Mouse (Mus musculus) brain, embryonic 18.5 days (tissue): ENCODE measurements around the gene Dimt1.
"Not testable (repeated sequence)": the region's sequence is repeated elsewhere in the genome, so short reads cannot be mapped to it uniquely, and the experiment has no call there.

Experiments used
- DNase-seq: peaks from one replicate; pipeline ENCODE4 v3.0.0-alpha.2; 2012; ENCODE audit warnings: low read depth, low spot score

Gene Dimt1

DNA sequence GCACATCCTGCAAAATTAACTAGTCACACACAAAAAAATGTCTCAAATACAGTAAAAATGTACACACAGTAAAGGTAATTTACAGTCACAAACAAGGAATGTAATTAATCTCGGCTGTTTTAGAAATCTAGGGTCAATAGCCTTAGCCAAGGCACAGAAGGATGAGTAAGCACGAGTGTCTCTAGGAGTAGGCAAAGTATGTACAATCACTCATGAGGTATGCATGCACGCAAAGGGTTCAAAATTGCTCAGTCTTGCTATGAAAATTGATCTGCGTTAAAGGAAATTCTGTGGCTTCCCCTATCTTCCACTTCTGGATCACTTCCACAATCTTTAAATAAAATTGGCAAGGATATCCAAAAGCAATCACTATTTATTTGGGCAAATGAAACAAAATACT lies 14.6 kb downstream of the Dimt1 start:
- DNase-seq, result no peak

- no peak for DNase-seq
Observed at GRCm38 (mm10) chr13:106996891-106997290, 50.0 kb downstream of the Dimt1 start.

- not testable (repeated sequence) for DNase-seq
Observed at GRCm38 (mm10) chr13:106997557-106997956, 50.6 kb downstream of the Dimt1 start.

DNA sequence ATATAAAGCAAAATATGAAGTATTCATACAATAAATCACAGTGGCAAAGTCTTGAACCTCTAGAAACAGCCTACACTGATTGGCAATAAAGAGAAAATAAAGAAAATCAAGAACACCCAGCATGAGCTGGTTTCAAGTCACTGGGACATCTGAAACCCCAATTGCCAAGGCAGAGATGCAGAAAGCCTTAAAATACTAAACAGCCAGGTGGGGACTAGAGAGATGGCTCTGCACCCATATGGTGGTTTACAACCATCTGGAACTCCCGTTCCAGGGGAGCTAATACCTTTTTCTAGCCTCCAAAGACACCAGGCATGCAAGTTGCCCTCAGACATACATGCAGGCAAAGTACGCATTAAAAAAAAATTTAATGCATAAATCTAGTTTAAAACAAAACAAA lies 51.1 kb downstream of the Dimt1 start:
- DNase-seq, result no peak

GRCm38 (mm10) chr13:106998671-106999070 lies 51.7 kb downstream of the Dimt1 start:
- DNase-seq, result no peak

DNA sequence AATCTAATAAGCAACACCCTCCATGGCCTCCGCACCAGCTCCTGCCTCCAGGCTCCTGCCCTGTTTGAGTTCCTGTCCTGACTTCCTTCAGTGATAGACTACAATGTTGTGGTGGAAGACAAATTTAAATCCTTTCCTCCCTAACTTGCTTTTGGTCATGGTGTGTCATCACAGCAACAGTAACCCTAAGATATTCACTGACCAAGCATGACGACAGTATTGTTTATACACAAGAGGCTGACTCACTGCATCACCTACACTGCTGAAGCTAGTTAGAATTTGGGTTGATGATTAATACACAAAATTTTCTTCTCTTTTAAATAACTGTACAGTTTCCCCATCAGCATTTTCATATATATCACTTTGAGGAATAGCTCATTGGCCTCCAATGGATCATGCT lies 56.3 kb downstream of the Dimt1 start:
- DNase-seq, result no peak

GRCm38 (mm10) chr13:107008174-107008573 lies 61.2 kb downstream of the Dimt1 start:
- no peak for DNase-seq
